Mouse (Mus musculus) midbrain, postnatal 0 days (tissue): ENCODE data around the gene Mfsd4a. TPM values are rescaled to one million over a fixed set of nuclear protein-coding genes. Genes with fewer than 3 reads are reported as not detected.
A peak's percentile ranks its signal among the peaks of the same experiment; 100 is the strongest.

Experiments
- ATAC-seq: fragments of 200-750 bp; cut with Nextera tagmentation; 2 replicates; pipeline ENCODE4 v1.8.0; 2017; ENCODE audit warnings: moderate number of reproducible peaks, mild to moderate bottlenecking, moderate TSS enrichment, moderate library complexity; ENCODE audit not compliant: low FRiP score
- DNase-seq: peaks from one replicate; pipeline ENCODE4 v3.0.0-alpha.2; 2015; ENCODE audit warnings: low spot score
- H3K27ac ChIP-seq: fragments of 300-500 bp; sonication (generic); 2 replicates; pipeline ENCODE4 v1.5.1; 2014; ENCODE audit warnings: low read depth, mild to moderate bottlenecking, low read length, mixed read lengths
- H3K27me3 ChIP-seq: fragments of 300-500 bp; sonication (generic); 2 replicates; pipeline ENCODE4 v1.6.1; 2014; ENCODE audit warnings: low read length, control low read depth, mixed read lengths; ENCODE audit not compliant: insufficient read depth
- H3K36me3 ChIP-seq: fragments of 300-500 bp; sonication (generic); 2 replicates; pipeline ENCODE4 v1.6.1; 2014; ENCODE audit warnings: low read length, control low read depth, mixed read lengths; ENCODE audit not compliant: insufficient read depth
- H3K4me1 ChIP-seq: fragments of 300-500 bp; sonication (generic); 2 replicates; pipeline ENCODE4 v1.6.1; 2014; ENCODE audit warnings: mild to moderate bottlenecking, control low read depth, antibody characterized with exemption, low read length, mixed read lengths; ENCODE audit not compliant: insufficient read depth
- H3K4me2 ChIP-seq: fragments of 300-500 bp; sonication (generic); 2 replicates; pipeline ENCODE4 v1.6.1; 2014; ENCODE audit warnings: low read depth, mild to moderate bottlenecking, low read length, mixed read lengths; ENCODE audit not compliant: poor library complexity, severe bottlenecking
- H3K4me3 ChIP-seq: fragments of 300-500 bp; sonication (generic); 2 replicates; pipeline ENCODE4 v1.5.1; 2014; ENCODE audit warnings: low read depth, mild to moderate bottlenecking, low read length, moderate library complexity
- H3K9ac ChIP-seq: fragments of 300-500 bp; sonication (generic); replicated peaks from 2 replicates; pipeline ENCODE4 v1.6.1; 2014; ENCODE audit warnings: mild to moderate bottlenecking, low read length, moderate library complexity, mixed read lengths; ENCODE audit not compliant: poor library complexity, severe bottlenecking
- H3K9me3 ChIP-seq: fragments of 300-500 bp; sonication (generic); 2 replicates; pipeline ENCODE4 v1.6.1; 2016; ENCODE audit warnings: low read length, control low read depth
- CTCF ChIP-seq: IDR thresholded peaks from 2 replicates; pipeline ENCODE4 v1.5.1; 2016; ENCODE audit warnings: antibody characterized with exemption, mild to moderate bottlenecking
- WGBS: fragments of 180-500 bp; shearing (Covaris S2); extraction: QIAGEN DNeasy Blood & Tissue Kit; methylation state at CpG from one replicate; pipeline ENCODE4 v1.1.7; 2014; 5-methylcytosine and 5-hydroxymethylcytosine counted together
- polyA plus RNA-seq: library from polyadenylated mRNA; unstranded; fragments of >200 nt; fragmentation: Nextera tagmentation; extraction: Ambion mirVana; gene quantifications from 2 replicates; pipeline ENCODE4 v1.2.1, GENCODE M21; 2015
- total RNA-seq: library from RNA; depleted of rRNA; stranded (reverse); fragments of >200 nt; gene quantifications from 2 replicates; pipeline ENCODE4 v1.2.3, GENCODE M21; 2014; rRNA removed

Mfsd4a gene
- total and polyA plus RNA-seq, 2 experiments from 2014 or later: 9.0 to 9.2 TPM

- no peak overlapping the region for H3K9ac ChIP-seq
Measured at GRCm38 (mm10) chr1:131983806-131984205, 84.1 kb downstream of the Mfsd4a start.

GRCm38 (mm10) chr1:131982907-131983306, 85.0 kb downstream of the Mfsd4a start:
- no peaks in the 10 kb centered on the region for H3K36me3 ChIP-seq
- no peak overlapping the region for H3K4me3 ChIP-seq
- no peaks in the 10 kb centered on the region for H3K27me3 ChIP-seq
- WGBS: 12% methylated on average over 5 of the region's 5 CpGs
- no peaks in the 10 kb centered on the region for H3K9me3 ChIP-seq
- ATAC-seq (peak; percentile 54), DNase-seq (peak; percentile 78)
- no peak overlapping the region for H3K27ac ChIP-seq
- no peak overlapping the region for H3K4me2 ChIP-seq
- peak; percentile 97 for TF ChIP-seq CTCF
- no peaks in the 10 kb centered on the region for H3K4me1 ChIP-seq
- H3K9ac ChIP-seq: no peak overlapping the region

More at GRCm38 (mm10) chr1:131983806-131984205, 84.1 kb downstream of the Mfsd4a start:
- Histone ChIP-seq H3K27ac (no peak overlapping the region), H3K4me2 (no peak overlapping the region), H3K36me3 (no peaks in the 10 kb centered on the region), H3K9me3 (no peaks in the 10 kb centered on the region), H3K27me3 (no peaks in the 10 kb centered on the region), H3K4me3 (no peak overlapping the region), H3K4me1 (no peaks in the 10 kb centered on the region)
- 85% methylated on average over 2 of the region's 2 CpGs for WGBS
- no peak for DNase-seq
- TF ChIP-seq CTCF: no peak
- no peak for ATAC-seq

- Histone ChIP-seq H3K9me3 (no peaks in the 10 kb centered on the region), H3K9ac (no peak overlapping the region), H3K4me1 (no peaks in the 10 kb centered on the region), H3K27me3 (no peaks in the 10 kb centered on the region), H3K4me3 (no peak overlapping the region), H3K27ac (no peak overlapping the region), H3K4me2 (no peak overlapping the region), H3K36me3 (no peaks in the 10 kb centered on the region)
- WGBS: 53% methylated on average over 12 of the region's 12 CpGs
- ATAC-seq (peak; percentile 24; the same call in 1 of the 2 replicates), DNase-seq (peak; percentile 77)
- TF ChIP-seq CTCF: peak; percentile 86
Measured at GRCm38 (mm10) chr1:131981378-131982013, 86.4 kb downstream of the Mfsd4a start.

GRCm38 (mm10) chr1:131980471-131980870, 87.4 kb downstream of the Mfsd4a start:
- WGBS: 40% methylated on average over 2 of the region's 2 CpGs
- no peak for TF ChIP-seq CTCF
- DNase-seq: no peak

GRCm38 (mm10) chr1:131976886-131977285, 91.0 kb downstream of the Mfsd4a start:
- ATAC-seq (no peak), DNase-seq (no peak)
- no peaks in the 10 kb centered on the region for H3K36me3 ChIP-seq
- WGBS: 90% methylated on average over 5 of the region's 5 CpGs
- no peak overlapping the region for H3K4me2 ChIP-seq
- H3K4me3 ChIP-seq: no peak overlapping the region
- no peak overlapping the region for H3K27ac ChIP-seq
- no peaks in the 10 kb centered on the region for H3K4me1 ChIP-seq
- H3K9me3 ChIP-seq: no peaks in the 10 kb centered on the region
- TF ChIP-seq CTCF: no peak
- no peak overlapping the region for H3K9ac ChIP-seq
- H3K27me3 ChIP-seq: no peaks in the 10 kb centered on the region; the same call in 1 of the 2 replicates

More at GRCm38 (mm10) chr1:131980471-131980870, 87.4 kb downstream of the Mfsd4a start:
- Histone ChIP-seq H3K4me3 (no peak overlapping the region), H3K4me2 (no peak overlapping the region), H3K27ac (no peak overlapping the region), H3K27me3 (no peaks in the 10 kb centered on the region), H3K36me3 (no peaks in the 10 kb centered on the region), H3K4me1 (no peaks in the 10 kb centered on the region), H3K9me3 (no peaks in the 10 kb centered on the region), H3K9ac (no peak overlapping the region)
- no peak for ATAC-seq

- Histone ChIP-seq H3K4me1 (no peaks in the 10 kb centered on the region), H3K27me3 (no peaks in the 10 kb centered on the region; the same call in 1 of the 2 replicates), H3K9ac (no peak overlapping the region), H3K36me3 (no peaks in the 10 kb centered on the region), H3K4me2 (no peak overlapping the region), H3K9me3 (no peaks in the 10 kb centered on the region), H3K27ac (no peak overlapping the region), H3K4me3 (no peak overlapping the region)
- DNase-seq (no peak), ATAC-seq (no peak)
- TF ChIP-seq CTCF: no peak
- WGBS: 80% methylated on average over 6 of the region's 6 CpGs
Measured at GRCm38 (mm10) chr1:131973991-131974390, 93.9 kb downstream of the Mfsd4a start.

Other genes starting within 250 kb of the Mfsd4a start
- 39.6 and 45.5 TPM in 2 replicates for gene Slc41a1, start 240.6 kb downstream of the Mfsd4a start, total RNA-seq
- 21.0 and 22.1 TPM in 2 replicates for gene Slc41a1, start 240.6 kb downstream of the Mfsd4a start, polyA plus RNA-seq
- gene Rab29, start 200.8 kb downstream of the Mfsd4a start, total RNA-seq: 4.9 and 7.8 TPM in 2 replicates
- 6.6 and 7.9 TPM in 2 replicates for gene Rab29, start 200.8 kb downstream of the Mfsd4a start, polyA plus RNA-seq
- gene Nucks1, start 157.5 kb downstream of the Mfsd4a start, total RNA-seq: 121 and 140 TPM in 2 replicates
- gene Nucks1, start 157.5 kb downstream of the Mfsd4a start, polyA plus RNA-seq: 41.3 and 51.7 TPM in 2 replicates
- gene Slc45a3, start 105.1 kb downstream of the Mfsd4a start, total RNA-seq: 0.80 and 1.3 TPM in 2 replicates
- gene Slc45a3, start 105.1 kb downstream of the Mfsd4a start, polyA plus RNA-seq: 0.38 and 0.63 TPM in 2 replicates
- gene Elk4, start 60.5 kb downstream of the Mfsd4a start, total RNA-seq: 17.6 and 23.4 TPM in 2 replicates
- gene Elk4, start 60.5 kb downstream of the Mfsd4a start, polyA plus RNA-seq: 6.0 and 8.1 TPM in 2 replicates
- 3.5 and 7.2 TPM in 2 replicates for gene Cdk18, start 71.6 kb upstream of the Mfsd4a start, total RNA-seq
- 2.4 and 3.1 TPM in 2 replicates for gene Cdk18, start 71.6 kb upstream of the Mfsd4a start, polyA plus RNA-seq
- 9.3 and 12.6 TPM in 2 replicates for gene Lemd1, start 123.4 kb upstream of the Mfsd4a start, total RNA-seq
- 11.3 and 12.6 TPM in 2 replicates for gene Lemd1, start 123.4 kb upstream of the Mfsd4a start, polyA plus RNA-seq
- gene AC124108.1, start 123.4 kb upstream of the Mfsd4a start, total RNA-seq: 3.9 and 6.9 TPM in 2 replicates
- gene AC124108.1, start 123.4 kb upstream of the Mfsd4a start, polyA plus RNA-seq: 0.50 and 0.54 TPM in 2 replicates
- gene Gm10188, start 161.7 kb upstream of the Mfsd4a start, total RNA-seq: not detected in 2 replicates
- gene Gm10188, start 161.7 kb upstream of the Mfsd4a start, polyA plus RNA-seq: 0.22 TPM in 1 of 2 replicates, not detected in the other
- 29.5 and 31.1 TPM in 2 replicates for gene Klhdc8a, start 230.6 kb upstream of the Mfsd4a start, total RNA-seq
- 12.4 and 14.8 TPM in 2 replicates for gene Klhdc8a, start 230.6 kb upstream of the Mfsd4a start, polyA plus RNA-seq
- 7.0 and 7.1 TPM in 2 replicates for gene Nuak2, start 248.1 kb upstream of the Mfsd4a start, total RNA-seq
- 9.9 TPM in 2 replicates for gene Nuak2, start 248.1 kb upstream of the Mfsd4a start, polyA plus RNA-seq